Mouse (Mus musculus) CD8-positive naive resting alpha-beta T cell, adult 2 months (primary cell): ENCODE data around the gene Per2.

ENCODE experiments used
- DNase-seq, 2 experiments: peaks; one replicate each; pipeline ENCODE4 v3.0.0; 2022; ENCODE audit warnings: low read depth in 2 of 2, low spot score in 2 of 2

Per2 gene

DNA sequence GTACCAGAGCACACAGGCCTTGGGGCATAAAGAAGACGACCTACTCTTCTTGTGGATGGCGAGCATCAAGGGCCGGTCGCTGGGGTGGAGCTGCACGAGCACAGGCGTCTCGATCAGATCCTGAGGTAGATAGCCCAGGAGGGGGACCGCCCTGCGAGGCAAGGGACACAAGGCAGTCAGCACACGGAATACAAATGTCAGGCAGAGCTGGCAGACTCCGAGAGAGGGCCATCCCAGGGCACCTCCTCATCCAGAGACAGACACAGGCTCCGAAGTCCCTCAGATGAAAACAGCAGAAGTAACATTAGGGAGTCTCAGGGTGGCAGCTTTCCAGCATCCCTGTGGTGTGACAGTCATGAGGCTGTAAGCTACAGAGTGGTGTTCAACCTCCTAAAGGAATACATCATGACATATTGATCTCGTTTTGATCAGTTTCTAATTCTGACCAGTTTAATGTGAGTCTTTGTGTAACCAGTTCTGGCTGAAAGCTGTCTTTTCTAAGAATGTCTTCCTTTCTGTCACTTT is 23.5 kb downstream of the Per2 start:
- DNase-seq, result no peak

GRCm38 (mm10) chr1:91434905-91435304 is 24.2 kb downstream of the Per2 start:
- DNase-seq, result no peak

DNA sequence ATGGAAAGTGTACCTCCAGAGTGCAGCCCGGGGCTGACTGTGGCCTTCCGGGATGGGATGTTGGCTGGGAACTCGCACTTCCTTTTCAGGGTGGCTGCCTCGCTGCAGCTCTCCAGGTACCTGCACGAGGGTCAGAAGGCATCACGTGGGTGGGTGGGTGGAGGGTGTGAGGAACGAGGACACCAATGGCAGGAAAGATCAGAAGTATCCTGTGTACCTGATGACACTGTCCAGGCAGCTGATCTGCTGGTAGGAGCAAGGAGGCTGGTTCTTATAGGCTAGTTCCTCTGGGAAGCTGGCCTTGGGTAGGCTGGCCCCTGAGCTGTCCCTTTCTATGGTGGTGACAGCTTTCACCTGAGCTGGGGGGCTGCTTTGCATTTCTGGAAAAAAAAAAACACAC is 28.4 kb downstream of the Per2 start:
- no peak for DNase-seq

- no peak for DNase-seq
Observed at GRCm38 (mm10) chr1:91429212-91429611, 29.9 kb downstream of the Per2 start.

DNA sequence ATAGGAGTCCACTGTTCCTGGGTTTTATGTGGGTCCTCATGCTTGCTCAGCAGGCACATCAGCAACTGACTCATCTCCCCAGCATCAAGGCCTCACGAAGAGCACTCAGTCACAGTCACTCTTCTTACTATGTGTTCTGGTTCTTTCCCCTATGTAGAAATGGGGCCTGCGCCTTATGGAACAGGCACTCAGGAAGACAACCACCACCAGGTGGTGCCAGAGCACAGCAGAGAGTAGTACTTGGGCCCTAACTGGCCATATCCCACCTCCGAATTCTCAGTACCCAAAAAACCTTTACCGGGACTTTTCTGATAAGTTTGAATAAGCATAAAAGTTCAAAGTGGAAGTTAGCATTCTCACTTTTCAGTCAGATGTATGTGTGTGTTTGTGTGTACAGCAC is 30.5 kb downstream of the Per2 start:
- DNase-seq, result peak; percentile 66 to 69

DNA sequence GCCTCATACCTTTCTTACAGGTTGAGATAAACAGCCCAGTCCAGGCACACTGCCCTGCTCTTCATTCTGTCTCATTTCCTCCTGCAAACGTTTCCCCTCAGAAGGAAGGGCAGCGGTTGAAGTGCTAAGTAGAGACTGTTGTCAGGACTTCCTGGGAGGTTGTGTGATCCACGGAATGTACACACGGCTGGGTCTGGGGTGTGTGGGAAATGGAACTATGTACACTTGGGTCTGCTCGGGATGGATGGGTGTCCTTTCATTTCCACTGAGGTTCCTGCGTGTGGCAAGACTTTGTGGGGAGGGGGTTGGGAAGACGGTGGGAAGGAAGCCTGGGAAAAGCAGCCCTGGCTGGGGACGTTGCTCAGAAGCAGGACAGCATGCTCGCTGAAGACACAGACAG is 32.7 kb downstream of the Per2 start:
- DNase-seq, result no peak

GRCm38 (mm10) chr1:91420601-91421065 is 38.5 kb downstream of the Per2 start:
- no peak for DNase-seq

DNA sequence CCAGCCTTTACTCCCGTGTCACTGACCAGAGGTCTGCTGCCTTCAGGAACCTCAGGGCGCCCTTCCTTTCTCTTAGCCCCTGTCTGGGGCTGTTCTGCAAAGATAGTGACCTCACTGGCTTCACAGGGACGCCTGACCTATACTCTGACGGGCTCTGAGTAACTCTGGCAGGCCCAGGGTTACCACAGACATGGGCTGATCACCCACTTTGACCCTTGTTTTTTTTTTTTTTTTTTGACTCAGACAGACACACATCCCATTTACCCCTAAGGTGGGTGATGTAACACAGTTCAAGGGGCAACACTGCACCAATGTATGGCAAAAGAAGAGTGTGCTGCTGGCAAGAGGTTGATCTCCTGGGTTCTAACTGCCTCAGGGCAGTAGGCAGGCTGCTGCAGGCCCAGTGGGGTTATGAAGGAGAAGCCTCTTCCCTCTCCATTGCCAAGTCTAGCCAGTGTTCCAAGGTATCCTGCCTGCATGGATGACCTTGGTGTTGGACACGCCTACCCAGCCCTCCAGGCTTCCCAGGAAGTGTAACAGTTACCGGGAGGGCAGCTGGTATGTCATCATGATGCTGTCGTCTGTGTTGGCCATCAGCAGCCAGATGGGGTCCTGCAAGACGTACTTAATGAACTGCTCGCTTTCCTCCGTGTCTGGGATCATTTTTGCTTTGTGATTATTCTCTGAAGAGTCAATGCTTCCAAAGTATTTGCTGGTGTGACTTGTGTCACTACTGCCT is 39.1 kb downstream of the Per2 start:
- no peak for DNase-seq

DNA sequence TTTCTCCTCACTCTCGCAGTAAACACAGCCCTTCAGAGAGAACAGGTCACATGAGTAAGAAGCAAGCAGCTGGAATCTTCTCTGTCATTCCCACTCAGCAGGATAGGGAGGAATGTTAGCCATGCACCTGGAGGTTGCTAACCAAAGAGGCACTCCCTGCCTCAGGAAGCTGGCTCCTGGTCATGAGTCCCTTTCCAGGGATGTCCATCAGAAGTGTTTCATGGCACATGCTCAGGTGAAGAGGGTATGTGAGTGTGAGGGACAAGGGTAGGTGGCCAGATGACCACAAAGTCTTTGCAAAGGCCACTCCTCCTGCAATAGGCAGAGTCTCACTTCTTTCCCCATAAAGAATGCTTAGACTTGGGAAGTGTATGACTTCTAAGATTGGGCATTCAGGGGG is 41.1 kb downstream of the Per2 start:
- DNase-seq, result no peak

DNA sequence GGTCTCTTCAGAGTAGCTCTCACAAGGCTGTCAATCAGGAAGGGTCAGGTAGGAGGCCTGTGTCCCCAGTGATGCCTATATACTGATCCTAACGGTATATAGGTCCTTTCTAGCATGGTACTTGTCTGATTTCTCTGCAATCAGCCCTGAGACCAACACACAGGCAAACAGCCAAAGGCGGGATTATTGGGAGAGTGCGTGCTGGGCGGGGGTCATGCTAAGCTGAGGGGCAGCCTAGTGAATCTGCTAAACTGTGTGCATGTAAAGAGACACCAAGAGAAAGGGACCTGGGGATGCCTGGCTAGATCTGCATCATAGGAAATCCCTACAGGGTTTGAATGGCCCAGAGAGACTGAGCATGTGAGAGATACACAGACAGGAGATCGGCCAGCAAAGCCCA is 43.8 kb downstream of the Per2 start:
- no peak for DNase-seq

DNA sequence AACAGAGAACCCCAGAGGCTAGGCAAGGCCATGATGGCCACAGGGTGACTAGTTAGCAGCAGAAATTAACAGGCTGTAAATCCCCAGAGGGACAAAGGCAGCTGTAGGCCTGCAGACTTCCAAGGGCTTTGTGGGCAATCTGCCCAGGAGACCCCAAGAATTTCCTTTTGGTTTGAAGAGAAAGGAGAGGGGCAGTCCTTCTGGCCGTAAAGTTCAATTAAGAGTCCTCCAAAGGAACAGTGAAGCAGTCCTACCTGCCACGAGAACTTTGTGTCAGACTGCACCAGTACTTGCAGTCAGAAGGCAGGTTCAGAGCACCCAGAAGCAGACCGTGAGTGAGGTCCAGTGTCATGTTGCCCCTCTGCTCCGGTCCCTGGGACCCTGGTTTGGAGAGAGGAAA is 44.2 kb downstream of the Per2 start:
- no peak for DNase-seq

DNA sequence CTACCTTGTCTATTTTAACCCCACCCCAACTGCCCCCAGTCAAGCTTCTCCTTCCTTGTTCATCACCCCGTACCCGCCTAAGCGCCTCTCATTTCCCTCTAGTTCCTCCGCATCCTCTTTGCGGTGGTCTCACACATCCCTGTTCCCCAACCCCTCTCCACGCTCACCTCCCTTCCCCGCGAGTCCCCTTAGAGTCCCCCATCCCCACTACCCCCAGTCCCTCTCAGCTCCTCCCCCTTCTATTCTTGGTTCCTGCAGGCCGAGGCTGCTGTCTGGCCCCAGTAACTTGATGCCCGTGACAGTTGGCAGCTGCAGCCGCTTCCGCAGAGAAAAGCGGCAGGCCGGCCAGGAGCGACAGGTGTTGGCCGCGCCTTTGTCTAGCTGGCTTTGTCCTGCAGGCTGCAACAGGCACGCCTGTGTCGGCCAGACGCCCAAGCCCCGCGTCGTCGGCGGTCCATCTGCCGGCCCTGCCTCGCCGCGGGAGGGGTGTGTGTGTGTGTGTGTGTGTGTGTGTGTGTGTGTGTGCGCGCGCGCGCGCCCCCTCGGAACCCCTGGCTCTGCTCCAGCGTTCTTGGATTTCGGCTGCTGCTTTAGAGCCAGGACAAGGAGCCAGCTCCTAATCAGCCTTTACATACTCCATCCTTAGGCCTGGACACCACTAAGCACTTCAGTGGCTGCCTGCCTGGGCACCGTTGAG is 45.1 kb downstream of the Per2 start, which contains the start of gene Hes6:
Gene Hes6 (minus strand): TSS at position 141 of the 697 bp plus-strand sequence.
- peak in 1 of 2 experiments; percentile 20 for DNase-seq

GRCm38 (mm10) chr1:91413536-91413897 is 45.6 kb downstream of the Per2 start:
- no peak for DNase-seq

DNA sequence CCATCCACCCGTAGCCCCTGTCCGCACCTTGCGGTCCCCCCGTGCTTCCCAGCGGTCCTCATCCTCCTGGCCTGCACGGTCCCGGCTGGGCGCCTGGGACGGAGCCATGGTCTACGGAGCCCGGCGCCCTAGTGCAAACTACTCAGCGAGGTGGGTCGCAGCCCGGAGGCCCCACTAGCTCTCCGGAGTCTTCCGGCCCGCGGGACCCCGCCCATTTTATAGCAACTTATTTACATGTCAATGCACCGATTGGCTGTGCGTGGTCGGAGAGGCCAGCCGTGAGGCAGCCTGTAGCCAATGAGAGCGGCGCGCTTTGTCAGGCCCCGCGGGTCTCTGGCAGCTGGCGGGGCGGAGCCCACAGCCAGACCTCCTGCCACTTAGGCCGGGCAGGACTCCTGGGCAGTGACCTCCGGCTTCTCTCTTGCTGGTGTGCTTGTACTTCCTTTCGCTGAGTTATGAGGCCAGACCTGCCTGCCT is 46.1 kb downstream of the Per2 start:
- DNase-seq, result peak; percentile 86 to 89

DNA sequence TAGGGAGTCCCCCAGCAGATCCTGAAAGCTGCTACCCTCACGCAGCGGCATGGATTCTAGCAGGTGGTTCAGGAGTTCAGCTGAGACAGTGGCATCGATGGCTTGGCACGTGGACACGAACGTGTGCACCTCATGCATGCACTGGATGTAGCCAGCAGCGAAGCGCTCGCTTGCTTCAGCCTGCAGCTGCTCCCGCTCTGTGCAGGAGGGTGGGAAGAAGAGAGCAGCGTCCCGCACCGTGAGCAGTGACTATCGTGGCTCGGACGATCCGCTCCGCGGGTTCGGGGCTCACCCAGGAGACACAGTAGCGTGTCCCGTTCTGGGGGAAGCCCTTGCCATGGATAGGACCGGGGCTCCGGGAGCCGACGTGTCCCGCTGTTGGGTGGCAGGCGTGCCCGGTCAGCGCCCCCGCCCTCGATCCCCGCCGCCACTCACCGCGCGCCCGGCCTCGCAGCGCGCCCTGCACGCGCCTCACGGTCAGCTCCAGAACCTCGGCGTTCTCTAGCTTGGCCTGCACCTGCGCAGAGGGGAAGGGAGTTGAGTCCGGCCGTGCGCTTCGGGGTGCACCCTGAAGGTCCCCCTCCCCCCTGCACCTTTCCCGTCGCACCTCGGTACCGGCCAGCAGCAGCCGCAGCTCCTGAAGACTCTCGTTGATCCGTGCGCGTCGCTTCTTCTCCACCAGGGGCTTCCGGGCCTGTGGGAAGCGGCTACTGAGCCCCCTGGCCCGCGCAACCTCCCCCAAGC is 46.7 kb downstream of the Per2 start:
- no peak for DNase-seq

DNA sequence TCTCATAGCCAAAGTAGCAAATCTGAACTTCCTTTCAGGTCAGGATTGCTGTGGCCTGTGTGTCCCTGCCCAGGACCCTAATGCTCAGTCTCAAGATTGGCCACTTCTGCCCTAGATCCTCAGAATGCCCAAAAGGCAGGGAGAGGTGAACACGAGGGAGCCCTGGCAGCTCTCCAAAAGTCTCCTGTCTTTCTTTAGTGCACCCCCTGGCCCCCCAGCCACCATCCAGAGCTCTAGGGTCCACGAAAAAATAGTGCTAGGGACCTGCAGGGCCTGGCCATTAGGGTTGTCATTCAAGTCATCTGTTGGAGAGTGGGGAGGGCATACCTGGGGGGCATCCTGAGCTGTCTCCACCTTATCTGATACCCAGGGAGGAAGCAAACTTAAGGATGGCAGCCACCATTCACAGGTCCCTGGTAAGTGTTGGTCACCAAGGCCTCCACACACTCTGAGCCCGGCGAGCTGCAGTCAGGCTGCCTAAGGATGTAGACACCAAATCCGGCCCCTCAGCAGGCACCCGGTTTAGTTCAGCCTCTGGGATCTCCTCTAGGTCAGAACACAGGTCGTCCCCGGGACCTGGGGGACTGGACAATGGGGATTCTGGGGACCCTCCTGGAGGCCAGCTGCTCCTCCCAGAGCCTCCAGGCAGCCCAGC is 47.4 kb downstream of the Per2 start:
- no peak for DNase-seq

DNA sequence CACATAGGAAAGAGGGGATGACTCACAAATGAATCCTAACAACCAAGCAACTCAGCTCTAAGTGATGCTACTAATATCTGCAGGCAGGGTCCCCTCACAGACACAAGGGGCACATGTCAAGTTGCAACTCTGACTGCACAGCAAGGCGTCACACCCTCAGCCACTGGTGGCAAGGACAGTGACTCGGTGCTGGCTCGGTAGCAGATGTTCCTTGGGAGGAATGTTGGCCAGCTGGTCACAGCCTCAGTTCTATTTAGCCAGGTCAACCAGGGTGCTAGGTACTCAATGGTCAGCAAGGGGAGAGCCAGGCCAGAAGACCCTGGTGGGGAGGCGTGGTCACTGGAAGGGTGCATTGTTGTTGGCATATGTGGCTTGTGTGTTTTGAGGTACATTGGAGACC is 51.3 kb downstream of the Per2 start:
- no peak for DNase-seq

GRCm38 (mm10) chr1:91405406-91406169 is 53.5 kb downstream of the Per2 start:
- no peak for DNase-seq

DNA sequence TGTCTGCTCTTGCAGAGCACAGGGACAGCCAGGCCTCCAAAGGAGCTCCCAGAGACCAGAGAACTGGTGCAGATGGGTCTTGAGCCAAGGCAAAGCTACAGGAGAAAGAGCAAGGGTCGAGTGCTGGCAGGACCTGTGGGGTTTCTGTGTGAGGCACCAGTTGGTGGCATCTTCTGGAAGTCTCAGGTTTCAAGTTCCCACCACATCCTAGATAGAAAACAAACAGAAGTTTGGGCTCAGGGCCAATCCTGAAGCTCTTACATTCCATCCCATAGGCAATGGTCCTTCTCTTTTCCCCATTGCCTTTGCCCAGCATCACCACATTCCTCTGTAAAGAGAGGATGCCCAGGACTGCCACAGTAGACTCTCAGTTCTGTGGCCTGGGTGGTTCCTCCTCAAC is 54.1 kb downstream of the Per2 start:
- DNase-seq, result no peak
